Mouse (Mus musculus) layer of hippocampus, adult 9-11 months (tissue): ENCODE data around the gene Hsd17b13.
"Not testable (repeated sequence)": the region's sequence is repeated elsewhere in the genome, so short reads cannot be mapped to it uniquely, and the experiment has no call there.

ENCODE experiments used
- DNase-seq: peaks from one replicate; pipeline ENCODE4 v3.0.0; 2022

Hsd17b13 gene

DNA sequence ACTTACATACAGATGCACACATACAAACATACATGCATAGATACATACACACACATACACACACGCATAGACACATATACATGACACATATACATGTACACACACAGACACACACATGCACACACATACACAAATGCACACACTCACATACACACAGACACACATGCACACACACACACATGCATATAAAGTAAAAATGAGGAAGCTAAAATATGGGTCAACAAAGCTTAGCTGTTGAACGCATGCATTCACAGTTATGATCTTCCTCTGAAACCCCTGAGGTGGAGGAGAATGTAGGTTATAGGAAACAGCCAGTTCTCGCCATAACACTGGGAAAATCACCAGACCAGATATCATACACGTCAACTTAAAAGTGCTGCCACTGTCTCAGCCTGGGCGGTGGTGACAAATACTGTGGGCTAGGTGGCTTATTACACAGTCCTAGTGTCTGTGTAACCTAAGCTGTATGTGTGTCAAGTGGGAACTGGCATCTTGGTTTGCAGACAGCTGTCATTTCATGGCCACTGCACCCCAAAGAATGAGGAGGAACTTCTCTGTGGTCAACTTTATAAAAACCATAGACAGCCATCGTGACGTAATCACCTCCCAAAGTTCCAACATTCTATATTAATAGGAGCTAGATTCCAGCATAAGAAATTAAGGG is 829 bp upstream of the Hsd17b13 start:
- no peak for DNase-seq

DNA sequence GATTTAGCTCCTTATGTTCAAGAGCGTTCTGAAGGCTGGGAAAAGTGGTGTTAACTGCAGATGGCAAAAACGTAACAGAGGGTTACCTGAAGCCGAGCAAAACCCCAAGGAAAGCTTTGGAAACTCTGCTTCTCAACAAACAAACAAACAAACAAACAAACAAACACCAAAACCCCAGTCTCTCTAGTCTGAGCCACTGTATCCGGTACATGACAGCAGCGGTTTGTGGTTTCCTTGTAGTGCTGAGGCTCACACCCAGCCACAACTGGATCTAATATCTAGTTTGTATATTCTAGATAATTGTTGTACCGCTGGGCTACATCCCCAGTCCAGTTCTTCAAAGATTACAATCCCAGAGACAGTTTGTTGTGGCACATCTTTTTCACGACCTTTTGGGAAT is 1.5 kb downstream of the Hsd17b13 start:
- DNase-seq, result no peak

DNA sequence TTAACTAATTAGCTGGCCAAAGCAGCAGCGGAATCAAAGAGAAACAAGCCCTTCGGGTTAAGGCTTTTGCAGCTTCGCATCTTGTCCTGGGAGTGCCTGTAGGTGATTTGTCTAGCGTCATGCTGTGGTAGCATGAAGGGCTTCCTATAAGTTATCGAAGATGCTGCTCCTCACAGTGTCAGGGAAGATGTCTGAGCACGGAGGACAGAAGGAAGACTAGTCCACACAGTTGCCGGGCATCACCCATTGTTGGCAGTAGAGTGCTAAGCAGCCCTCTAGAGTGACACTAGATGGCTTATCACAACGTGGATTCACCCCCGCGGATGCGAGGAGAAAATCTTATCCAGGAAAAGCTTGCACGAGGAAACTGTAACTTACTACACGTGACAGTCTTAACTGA is 4.4 kb downstream of the Hsd17b13 start:
- DNase-seq, result no peak

DNA sequence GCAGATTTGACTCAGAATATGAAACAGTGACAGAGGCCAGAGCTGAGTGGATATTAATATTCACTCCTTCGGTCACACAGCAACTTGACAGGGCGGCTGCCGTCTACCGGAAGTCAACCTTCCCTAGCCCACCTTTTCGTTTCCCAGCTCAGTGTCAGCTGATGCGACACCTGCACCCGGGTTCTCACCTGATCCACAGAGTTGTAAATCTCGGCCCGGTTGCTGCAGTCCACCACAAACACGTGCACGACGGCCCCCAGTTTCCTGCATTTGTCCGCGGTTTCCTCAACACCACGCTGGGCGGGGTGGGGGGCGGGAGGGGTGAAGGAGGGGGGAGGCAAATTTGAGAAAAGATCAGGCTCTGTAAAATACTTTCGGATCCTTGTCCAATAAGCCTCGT is 4.8 kb downstream of the Hsd17b13 start:
- DNase-seq, result no peak

DNA sequence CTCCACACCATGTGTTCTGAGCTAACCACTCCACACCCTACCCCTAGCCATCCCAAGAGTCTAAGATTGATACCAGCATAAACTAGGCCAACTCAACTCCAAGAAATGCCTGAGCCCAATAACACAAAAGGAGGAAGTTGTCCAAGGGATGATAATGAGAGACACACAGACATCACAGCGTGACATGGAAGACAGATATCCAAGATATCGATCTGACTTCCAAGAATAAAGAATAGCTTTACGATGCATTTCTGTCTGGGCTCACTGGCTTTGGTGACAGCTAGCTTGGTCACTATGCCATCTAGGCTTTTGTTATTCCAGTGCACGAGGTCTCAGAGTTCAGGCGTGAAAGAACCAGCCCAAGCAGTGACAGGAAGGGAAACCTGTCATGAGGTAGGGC is 6.2 kb downstream of the Hsd17b13 start:
- DNase-seq, result no peak

DNA sequence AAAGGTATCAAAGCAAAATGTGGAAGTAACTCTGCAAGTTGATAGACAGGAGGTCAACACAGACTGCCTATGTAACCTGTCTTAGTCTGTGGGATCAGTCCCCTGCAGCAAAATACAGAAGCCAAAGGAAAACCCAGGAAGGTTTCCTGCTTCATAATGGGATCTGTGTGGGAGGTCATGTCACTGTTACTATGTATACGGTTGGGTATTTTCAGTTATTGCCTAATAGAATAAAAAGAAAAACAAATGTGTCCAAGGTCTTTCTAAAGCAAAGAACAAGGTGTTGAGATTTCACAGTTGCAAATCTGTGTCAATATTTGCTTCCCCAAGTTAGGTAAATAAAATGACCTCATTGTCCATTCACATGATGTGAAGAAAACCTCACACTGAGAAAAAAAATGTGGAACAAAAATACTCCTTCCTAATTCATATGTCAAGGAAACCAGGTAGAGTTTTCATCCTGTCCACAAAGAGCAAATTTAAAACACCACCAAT is 14.2 kb downstream of the Hsd17b13 start:
- no peak for DNase-seq

DNA sequence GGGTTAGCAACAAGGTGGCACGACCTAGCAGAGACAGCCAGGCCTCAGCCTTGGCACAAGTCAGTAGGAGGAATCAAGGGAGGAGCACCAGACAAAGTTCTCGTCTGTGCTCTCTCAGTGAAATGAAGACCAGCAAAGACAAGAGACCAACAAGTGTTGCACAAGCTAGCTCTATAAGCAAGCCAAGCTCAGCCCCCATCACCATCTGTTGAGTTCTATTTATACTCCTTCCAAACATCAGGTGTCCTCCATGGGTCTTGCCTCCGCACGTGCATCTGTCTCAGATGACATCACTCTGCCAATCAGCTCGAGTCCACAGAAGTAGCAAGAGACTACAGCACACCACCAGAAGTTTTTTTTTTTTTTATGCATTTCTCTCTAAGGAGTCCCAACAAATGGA is 22.6 kb downstream of the Hsd17b13 start:
- peak; percentile 58 for DNase-seq

DNA sequence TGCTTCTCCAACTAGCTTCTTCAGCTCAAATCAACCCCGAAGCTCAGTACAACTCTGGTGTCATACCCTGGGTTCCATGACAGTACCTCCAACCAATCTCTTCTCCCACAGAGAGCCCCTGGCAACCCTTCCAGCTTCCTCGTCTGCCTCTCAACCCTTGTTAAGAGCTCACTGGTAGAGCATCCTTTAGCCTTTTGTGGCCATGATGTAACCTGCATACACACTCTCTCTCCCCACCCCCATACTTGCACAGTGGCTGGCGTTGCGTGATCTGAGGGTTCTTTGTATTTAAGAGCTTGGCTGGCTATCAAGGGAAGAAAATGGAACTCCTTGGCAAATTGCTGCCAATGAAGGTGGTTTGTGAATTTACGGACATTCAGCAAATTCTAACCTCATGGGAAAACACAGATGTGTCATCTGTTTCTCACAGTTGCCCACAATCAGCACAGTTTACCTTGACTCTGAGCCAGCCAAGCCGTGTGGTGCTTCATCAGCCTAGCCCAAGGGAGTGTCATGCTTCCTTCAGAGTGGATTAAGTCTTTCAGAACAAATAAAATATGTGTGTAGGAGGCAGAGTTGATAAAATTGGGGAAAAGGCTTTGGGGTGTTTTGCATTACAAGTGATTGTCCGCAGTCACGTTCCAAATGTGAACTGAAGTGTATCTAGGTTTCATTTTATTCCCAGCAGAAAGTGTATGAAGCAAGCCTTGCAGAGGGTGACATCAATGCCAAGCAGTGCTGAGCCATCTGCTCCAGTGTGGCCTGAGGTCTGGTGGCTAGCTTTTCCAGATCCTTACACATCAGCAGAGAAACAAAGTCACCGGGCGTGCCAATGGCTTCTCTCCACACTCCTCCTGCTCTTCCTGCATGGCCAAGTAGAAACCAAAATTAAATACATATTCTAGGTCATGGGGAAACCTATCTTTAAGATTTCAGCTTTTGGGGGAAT is 23.8 kb downstream of the Hsd17b13 start:
- no peak for DNase-seq

DNA sequence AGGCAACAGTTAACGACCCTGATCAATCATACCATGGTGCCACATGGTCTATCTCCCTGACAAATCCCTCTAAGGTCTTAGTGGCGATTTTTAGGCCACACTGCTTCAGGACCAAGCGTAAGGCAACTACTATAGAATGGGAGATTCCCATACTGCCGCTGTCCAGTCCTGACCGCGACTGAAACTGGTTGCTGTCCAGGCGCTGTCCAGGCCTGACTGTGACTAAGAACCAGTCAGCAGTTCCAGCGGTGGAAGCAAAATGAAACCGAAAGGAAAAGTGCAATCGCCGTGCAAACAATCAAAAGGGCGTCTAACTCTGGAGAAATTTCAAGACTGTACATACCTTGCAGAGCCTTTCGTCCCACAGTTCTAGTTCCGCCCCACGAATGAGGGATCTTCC is 27.1 kb downstream of the Hsd17b13 start:
- DNase-seq, result not testable (repeated sequence)

DNA sequence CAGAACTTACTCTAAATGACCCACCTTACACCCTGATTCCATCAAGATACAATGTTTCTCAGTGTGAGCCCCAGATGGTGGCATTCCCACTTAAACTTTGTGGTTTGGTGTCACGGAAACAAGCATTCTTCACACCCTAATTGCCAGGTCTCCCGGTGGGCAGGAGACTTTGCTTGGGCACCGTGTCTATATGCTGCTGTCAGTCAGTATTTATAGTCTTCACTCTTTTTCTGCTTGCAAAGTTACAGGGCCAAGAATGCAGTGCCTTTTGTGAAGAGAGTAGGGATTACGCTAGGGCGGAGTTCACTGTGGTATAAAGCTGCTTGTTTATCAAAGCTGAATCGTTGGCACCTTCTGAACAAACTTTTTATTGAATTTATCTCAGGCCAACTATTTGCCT is 34.0 kb downstream of the Hsd17b13 start:
- no peak for DNase-seq

DNA sequence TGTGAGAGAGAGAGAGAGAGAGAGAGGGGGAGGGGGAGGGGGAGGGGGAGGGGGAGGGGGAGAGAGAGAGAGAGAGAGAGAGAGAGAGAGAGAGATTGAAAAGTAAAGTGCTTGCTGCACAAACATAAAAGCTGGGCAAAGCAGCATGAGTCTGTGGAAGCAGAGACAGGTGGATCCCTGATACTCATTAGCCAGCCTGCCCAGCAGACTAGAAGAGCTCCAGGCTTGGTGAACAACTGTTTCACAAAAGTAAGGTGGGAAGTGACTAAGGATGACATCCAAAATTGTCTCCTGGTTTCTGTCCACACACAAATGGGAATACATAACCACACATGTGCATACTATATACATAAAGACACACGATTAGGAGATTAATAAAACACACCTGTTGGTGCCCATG is 37.4 kb downstream of the Hsd17b13 start:
- no peak for DNase-seq

DNA sequence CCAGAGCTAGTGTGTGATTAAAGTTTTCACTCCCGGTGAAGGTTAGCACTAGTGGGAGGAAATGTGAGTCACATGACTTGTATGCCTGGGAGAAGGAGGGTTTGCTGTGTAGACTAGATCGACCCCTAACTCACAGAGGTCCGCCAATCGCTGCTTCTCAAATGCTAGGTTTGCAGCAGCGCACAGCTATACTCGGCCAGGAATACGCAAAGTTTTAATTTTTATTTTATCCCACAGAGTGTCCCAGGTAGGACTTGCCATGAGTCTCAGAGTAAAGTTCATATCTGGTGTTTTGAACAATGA is 37.9 kb downstream of the Hsd17b13 start:
- DNase-seq, result no peak

DNA sequence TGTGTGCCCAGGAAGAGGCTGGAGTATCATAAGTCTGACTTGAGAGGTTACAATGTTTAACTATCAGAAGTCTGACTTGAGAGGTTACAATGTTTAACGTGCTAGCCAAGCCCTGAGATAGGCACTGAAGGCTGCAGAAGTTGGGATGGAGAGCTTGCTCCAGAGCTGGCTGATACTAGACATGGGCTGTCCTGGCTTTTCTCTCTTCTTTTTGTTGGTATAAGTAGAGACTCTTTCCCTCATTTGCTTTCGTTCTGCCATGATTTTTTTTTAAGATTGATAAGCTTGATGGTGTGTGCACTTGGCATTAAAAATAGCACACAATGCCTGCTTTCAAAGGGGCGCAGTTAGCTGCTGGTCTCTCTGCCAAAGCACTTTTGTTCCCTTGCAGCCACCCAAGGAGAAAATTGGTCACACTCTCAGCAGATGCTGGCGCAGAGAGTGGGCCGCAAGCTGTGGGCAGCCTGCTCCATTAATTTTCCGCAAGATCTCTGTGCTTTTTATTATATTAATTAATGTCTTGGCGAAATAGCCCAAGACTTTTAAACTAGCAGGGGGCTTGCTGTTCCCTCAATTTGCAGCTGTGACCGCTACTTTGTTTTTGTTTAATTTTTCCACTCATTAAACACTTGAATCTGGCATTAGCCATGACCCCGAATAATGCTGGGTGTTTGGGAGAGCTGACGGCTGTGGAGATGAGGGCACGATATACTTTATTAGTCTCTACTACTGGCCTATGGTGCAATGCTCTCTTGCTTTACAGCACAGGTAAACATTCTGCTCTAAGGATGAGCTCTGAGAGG is 38.5 kb downstream of the Hsd17b13 start:
- no peak for DNase-seq

DNA sequence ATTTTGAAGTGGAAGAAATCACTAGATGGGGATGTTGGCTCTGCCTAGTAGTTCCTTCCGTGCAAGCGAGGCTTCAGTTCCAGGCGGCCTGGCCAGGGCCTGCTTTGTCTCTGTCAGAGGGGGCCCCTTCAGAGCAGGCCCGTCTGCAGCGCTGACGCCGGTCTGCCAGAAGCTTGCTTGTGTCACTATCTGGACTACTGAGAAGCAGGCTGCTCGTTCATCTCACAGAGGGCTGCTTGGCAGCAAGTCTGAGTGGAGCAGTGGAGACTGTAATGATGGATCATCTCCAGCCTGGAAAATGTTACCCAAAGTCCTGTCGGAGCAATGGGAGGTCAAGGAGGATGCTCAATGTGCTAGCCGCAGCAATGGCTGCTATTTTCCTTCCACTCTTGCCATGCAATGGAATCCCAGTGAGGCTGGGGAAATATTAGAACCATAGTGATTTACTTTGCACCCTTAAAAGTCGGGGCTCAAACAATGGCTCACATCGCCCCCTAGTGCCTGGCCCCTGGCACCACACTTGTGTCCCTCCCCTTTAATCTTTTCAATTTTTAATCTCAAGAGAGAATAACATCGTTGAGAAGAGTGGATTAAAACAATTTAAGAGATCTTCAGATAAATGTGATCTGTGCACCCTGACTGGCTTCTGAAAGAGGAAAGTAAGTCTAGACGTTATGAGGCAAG is 40.2 kb downstream of the Hsd17b13 start:
- no peak for DNase-seq

DNA sequence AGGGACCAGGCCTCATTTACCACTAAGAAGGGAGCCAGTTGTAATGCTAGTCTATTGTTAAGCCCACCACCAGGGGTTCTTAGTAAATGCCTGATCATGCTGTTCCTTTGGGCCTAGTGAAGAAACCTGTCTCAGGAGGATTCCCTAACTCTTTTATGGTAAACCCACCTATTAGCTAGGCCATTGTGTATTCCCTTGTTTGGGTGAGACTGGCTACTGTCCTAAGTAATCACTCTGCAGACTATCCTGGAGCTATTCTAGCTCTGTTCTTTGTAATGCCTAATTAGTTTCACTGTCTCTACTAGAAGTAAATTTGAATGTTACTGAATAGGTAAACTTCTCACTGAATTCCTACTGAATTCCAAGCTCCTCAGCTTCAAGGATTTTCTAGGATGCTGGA is 45.3 kb downstream of the Hsd17b13 start:
- not testable (repeated sequence) for DNase-seq

DNA sequence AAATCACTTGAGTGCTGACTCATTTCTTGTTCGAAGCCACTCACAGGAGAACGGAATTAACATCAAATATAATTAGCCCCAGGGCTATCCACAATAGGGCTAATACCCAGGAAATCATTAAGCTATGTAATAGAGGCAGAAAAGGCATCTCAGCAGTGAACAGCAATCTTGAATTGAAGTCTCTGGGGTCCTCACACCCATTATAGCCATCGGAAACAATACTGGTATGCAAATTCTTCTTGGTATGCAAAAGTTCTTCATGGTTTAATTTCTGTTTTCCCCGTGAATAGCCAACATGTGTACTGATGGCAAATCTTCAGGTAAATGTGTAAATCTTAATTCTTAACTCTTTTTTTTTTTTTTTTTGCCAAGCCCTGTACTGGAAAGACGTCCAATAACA is 46.7 kb downstream of the Hsd17b13 start:
- no peak for DNase-seq

DNA sequence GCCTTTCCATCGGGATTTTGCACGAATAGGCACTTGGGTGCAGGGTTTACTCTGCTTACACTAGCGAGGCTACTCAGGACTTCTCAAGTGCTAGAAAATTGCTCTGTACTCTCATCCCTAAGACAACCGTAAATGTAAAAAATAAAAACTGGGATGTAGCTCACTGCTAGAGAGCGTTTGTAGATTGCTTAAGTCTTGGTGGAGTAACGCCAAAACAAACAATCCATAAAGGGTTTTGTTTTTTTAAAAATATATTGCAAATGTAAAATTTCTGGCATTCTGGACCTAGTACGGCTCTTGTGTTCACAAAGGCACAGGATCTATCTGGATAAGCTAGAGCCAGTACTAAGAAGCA is 49.0 kb downstream of the Hsd17b13 start:
- no peak for DNase-seq

DNA sequence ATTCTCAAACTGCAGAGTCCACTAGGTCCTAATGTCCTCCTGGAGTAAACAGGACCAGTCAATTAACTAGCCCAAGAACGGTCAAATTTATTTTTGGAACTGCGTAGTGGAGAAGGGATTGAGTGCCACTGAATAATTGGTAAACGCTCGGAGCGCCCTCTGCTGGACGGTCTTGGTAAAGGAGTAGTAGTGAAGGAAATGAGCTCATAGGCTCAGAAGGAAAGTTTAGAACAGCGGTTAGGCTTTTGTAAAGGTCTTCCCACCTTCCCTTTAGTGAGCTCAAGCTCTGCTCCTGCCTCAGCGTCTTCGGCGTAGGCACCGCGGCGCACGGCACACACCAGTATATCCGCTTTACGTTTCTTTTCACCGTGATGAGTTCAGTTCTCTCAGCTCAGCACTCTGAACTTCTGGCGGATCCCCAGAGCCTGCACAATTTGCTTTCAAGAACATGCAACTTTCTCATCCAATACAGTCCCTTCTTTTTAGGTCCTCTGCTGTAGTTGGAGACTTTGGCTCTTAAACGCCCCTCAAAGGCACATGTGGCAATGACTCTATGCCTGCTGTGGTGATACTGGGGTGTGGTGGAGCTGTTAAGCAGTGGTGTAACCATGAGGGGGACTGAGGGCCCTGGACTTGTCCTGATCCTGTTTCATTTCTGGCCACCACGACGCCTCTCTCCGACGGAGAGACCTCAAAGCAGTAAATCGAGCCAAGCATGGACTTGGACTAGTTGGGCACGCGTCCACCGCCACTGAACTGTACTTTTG is 49.6 kb downstream of the Hsd17b13 start:
- DNase-seq, result peak; percentile 81

DNA sequence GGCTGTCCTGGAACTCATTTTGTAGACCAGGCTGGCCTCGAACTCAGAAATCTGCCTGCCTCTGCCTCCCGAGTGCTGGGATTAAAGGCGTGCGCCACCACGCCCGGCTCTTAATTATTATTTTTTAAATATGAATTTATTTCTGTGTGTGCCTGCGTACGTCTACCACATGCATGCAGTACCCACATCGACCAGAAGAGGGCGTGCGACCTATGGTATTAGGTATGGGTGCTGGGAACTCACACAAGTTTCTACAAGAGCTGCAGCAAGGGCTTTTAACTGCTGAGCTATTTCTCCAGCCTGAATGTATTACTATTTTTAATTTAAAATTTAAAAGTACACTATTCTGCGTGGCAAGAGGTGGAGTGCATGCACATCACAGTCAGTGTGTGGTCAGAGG is 50.8 kb downstream of the Hsd17b13 start:
- no peak for DNase-seq

DNA sequence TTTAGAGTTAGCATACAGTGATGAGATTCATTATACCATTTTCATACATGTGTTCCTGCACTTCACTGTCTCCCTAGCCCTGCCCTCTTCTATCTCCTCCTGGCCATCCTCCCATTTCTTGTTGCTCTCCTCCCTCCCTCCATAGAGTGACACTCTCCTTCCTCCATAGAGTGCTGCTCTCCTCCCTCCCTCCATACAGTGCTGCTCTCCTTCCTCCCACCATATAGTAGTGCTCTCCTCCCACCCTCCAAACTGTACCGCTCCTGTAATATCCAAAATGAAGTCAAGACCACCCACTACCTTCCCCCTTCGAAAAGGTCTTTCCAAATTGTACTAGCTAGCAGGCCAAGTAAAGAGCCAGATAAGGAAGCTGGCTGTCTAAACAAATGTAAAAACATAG is 53.5 kb downstream of the Hsd17b13 start:
- no peak for DNase-seq

DNA sequence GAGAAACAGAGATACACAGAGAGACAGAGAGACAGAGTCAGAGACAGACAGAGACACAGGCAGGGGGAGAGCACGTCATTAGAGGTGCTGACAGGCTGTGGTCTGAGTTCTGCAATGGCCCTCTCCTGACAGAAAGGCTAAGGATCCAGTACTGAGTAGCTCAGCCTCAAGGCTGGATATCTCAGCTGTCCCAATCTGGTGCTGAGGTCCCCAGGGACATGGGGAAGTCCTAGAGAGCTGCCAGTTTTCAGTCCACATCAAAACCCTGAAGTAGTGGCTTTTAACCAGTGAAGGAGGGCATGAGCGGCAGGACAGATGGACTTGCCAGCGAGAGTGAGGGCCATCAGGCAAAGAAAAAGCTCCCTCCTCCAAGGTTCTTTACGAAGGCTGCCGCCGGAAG is 54.1 kb downstream of the Hsd17b13 start:
- DNase-seq, result no peak

DNA sequence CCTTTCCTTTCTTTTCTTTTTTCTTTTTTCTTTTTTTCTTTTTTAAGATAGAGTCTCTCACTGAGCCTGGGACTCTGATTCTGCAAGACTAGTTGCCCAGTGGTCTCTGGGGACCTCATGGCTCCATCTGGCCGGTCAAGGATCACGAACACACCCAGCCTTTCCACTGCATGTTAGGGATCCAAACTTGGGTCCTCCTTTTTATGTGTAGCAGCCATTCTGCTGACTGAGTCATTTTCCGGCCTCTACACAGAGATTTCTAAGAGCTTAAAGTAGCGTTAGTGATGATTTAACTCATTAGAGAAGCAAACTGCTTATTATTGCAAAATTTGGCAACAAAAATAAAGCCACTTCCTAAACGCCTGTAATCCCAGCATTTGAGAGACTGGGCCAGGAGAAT is 54.8 kb downstream of the Hsd17b13 start:
- no peak for DNase-seq
